Mouse (Mus musculus) forebrain, embryonic 13.5 days (tissue): ENCODE results near the gene Cyp11a1. TPM values are rescaled to one million over a fixed set of nuclear protein-coding genes. Genes with fewer than 3 reads are reported as not detected.

Source experiments
- ATAC-seq: fragments of 200-750 bp; cut with Nextera tagmentation; 2 replicates; pipeline ENCODE4 v1.8.0; 2017
- H3K27ac ChIP-seq: fragments of 300-500 bp; sonication (generic); 2 replicates; pipeline ENCODE4 v1.5.1; 2015; ENCODE audit warnings: inconsistent platforms, mild to moderate bottlenecking, moderate library complexity
- H3K27me3 ChIP-seq: fragments of 300-500 bp; sonication (generic); 2 replicates; pipeline ENCODE4 v1.6.1; 2015; ENCODE audit warnings: mild to moderate bottlenecking, inconsistent platforms
- H3K36me3 ChIP-seq: fragments of 300-500 bp; sonication (generic); 2 replicates; pipeline ENCODE4 v1.6.1; 2015; ENCODE audit warnings: mild to moderate bottlenecking, inconsistent platforms; ENCODE audit not compliant: poor library complexity, severe bottlenecking
- H3K4me1 ChIP-seq: fragments of 300-500 bp; sonication (generic); 2 replicates; pipeline ENCODE4 v1.6.1; 2015; ENCODE audit warnings: inconsistent platforms
- H3K4me2 ChIP-seq: fragments of 300-500 bp; sonication (generic); 2 replicates; pipeline ENCODE4 v1.6.1; 2015; ENCODE audit warnings: inconsistent platforms, mild to moderate bottlenecking, moderate library complexity
- H3K4me3 ChIP-seq: fragments of 300-500 bp; sonication (generic); 2 replicates; pipeline ENCODE4 v1.5.1; 2015; ENCODE audit warnings: mild to moderate bottlenecking, inconsistent platforms
- H3K9ac ChIP-seq: fragments of 300-500 bp; sonication (generic); 2 replicates; pipeline ENCODE4 v1.6.1; 2015; ENCODE audit warnings: mild to moderate bottlenecking, inconsistent platforms
- H3K9me3 ChIP-seq: fragments of 300-500 bp; sonication (generic); replicated peaks from 2 replicates; pipeline ENCODE4 v1.6.1; 2016; ENCODE audit warnings: inconsistent platforms
- WGBS: fragments of 180-500 bp; shearing (Covaris S2); methylation state at CpG from one replicate; pipeline ENCODE4 v1.1.7; 2015; 5-methylcytosine and 5-hydroxymethylcytosine counted together
- polyA plus RNA-seq: library from polyadenylated mRNA; unstranded; fragments of >200 nt; fragmentation: Nextera tagmentation; extraction: Ambion mirVana; gene quantifications from 2 replicates; pipeline ENCODE4 v1.2.1, GENCODE M21; 2015

The Cyp11a1 gene
- polyA plus RNA-seq, 1 experiment from 2014 or later = 0.23 TPM

GRCm38 (mm10) chr9:58038500-58039168 lies 32.4 kb downstream of the Cyp11a1 start:
- Histone ChIP-seq H3K4me3 (no peak overlapping the region), H3K4me1 (peaks cover 57% of the 10 kb centered on the region), H3K36me3 (no peaks in the 10 kb centered on the region), H3K4me2 (no peak overlapping the region), H3K9me3 (no peaks in the 10 kb centered on the region), H3K9ac (no peak overlapping the region), H3K27ac (peak overlapping the region; percentile 57), H3K27me3 (peaks cover 6% of the 10 kb centered on the region; the same call in 1 of the 2 replicates)
- 20% methylated on average over 19 of the region's 19 CpGs for WGBS
- peak; percentile 87 for ATAC-seq

- H3K9ac ChIP-seq = peak overlapping the region; percentile 34; the same call in 1 of the 2 replicates
- WGBS = 4% methylated on average over 4 of the region's 4 CpGs
- H3K27ac ChIP-seq = peak overlapping the region; percentile 78
- no peaks in the 10 kb centered on the region for H3K36me3 ChIP-seq
- H3K4me2 ChIP-seq = no peak overlapping the region
- H3K4me3 ChIP-seq = no peak overlapping the region
- peak; percentile 25 for ATAC-seq
- H3K4me1 ChIP-seq = peaks cover 81% of the 10 kb centered on the region
- H3K9me3 ChIP-seq = no peaks in the 10 kb centered on the region
- peaks cover 6% of the 10 kb centered on the region; the same call in 1 of the 2 replicates for H3K27me3 ChIP-seq
These were observed 34.8 kb downstream of the Cyp11a1 start for GRCm38 (mm10) chr9:58040977-58041376.

GRCm38 (mm10) chr9:58042391-58042790 lies 36.2 kb downstream of the Cyp11a1 start:
- Histone ChIP-seq H3K9me3 (no peaks in the 10 kb centered on the region), H3K36me3 (no peaks in the 10 kb centered on the region), H3K4me3 (no peak overlapping the region), H3K4me2 (no peak overlapping the region), H3K9ac (peak overlapping the region; percentile 23; the same call in 1 of the 2 replicates), H3K4me1 (peaks cover 95% of the 10 kb centered on the region), H3K27ac (peak overlapping the region; percentile 78), H3K27me3 (peaks cover 6% of the 10 kb centered on the region; the same call in 1 of the 2 replicates)
- 12% methylated on average over 10 of the region's 10 CpGs for WGBS
- ATAC-seq = no peak

GRCm38 (mm10) chr9:58043496-58044017 lies 37.3 kb downstream of the Cyp11a1 start:
- Histone ChIP-seq H3K9ac (no peak overlapping the region), H3K4me3 (no peak overlapping the region), H3K36me3 (no peaks in the 10 kb centered on the region), H3K4me1 (peaks cover 99% of the 10 kb centered on the region), H3K9me3 (no peaks in the 10 kb centered on the region), H3K4me2 (no peak overlapping the region), H3K27me3 (no peaks in the 10 kb centered on the region), H3K27ac (peak overlapping the region; percentile 98)
- ATAC-seq = no peak
- WGBS = 72% methylated on average over 10 of the region's 10 CpGs

GRCm38 (mm10) chr9:58044828-58045227 lies 38.6 kb downstream of the Cyp11a1 start:
- ATAC-seq = peak; percentile 36; the same call in 1 of the 2 replicates
- Histone ChIP-seq H3K27ac (peak overlapping the region; percentile 98), H3K4me3 (no peak overlapping the region), H3K9ac (0 out of 2 replicates have a peak overlapping the region, but pooled peaks have one; percentile 10), H3K4me2 (0 out of 2 replicates have a peak overlapping the region, but pooled peaks have one; percentile 1), H3K27me3 (no peaks in the 10 kb centered on the region), H3K9me3 (no peaks in the 10 kb centered on the region), H3K4me1 (peaks cover 99% of the 10 kb centered on the region), H3K36me3 (no peaks in the 10 kb centered on the region)
- WGBS = 6% methylated on average over 10 of the region's 10 CpGs

GRCm38 (mm10) chr9:58045646-58046045 lies 39.4 kb downstream of the Cyp11a1 start:
- H3K36me3 ChIP-seq = no peaks in the 10 kb centered on the region
- H3K9ac ChIP-seq = peak overlapping the region; percentile 27; the same call in 1 of the 2 replicates
- ATAC-seq = no peak

GRCm38 (mm10) chr9:58047061-58047460 lies 40.9 kb downstream of the Cyp11a1 start:
- Histone ChIP-seq H3K9me3 (no peaks in the 10 kb centered on the region), H3K9ac (no peak overlapping the region), H3K27me3 (no peaks in the 10 kb centered on the region), H3K4me3 (no peak overlapping the region), H3K4me2 (no peak overlapping the region), H3K27ac (peak overlapping the region; percentile 98; the same call in 1 of the 2 replicates), H3K36me3 (no peaks in the 10 kb centered on the region), H3K4me1 (peaks cover 96% of the 10 kb centered on the region)
- no peak for ATAC-seq
- WGBS = 87% methylated on average over 10 of the region's 10 CpGs

More at GRCm38 (mm10) chr9:58045646-58046045, 39.4 kb downstream of the Cyp11a1 start:
- H3K4me2 ChIP-seq = no peak overlapping the region
- peaks cover 98% of the 10 kb centered on the region for H3K4me1 ChIP-seq
- no peaks in the 10 kb centered on the region for H3K27me3 ChIP-seq
- H3K27ac ChIP-seq = peak overlapping the region; percentile 98
- WGBS = 7% methylated on average over 4 of the region's 4 CpGs
- H3K9me3 ChIP-seq = no peaks in the 10 kb centered on the region
- H3K4me3 ChIP-seq = no peak overlapping the region

- under 1% methylated on average over 6 of the region's 6 CpGs for WGBS
- peak; percentile 66 for ATAC-seq
- H3K36me3 ChIP-seq = no peaks in the 10 kb centered on the region
- H3K27ac ChIP-seq = peak overlapping the region; percentile 98
- peak overlapping the region; percentile 40 for H3K4me2 ChIP-seq
- H3K4me1 ChIP-seq = peaks cover 96% of the 10 kb centered on the region
- H3K4me3 ChIP-seq = no peak overlapping the region
- no peaks in the 10 kb centered on the region for H3K9me3 ChIP-seq
- no peaks in the 10 kb centered on the region for H3K27me3 ChIP-seq
- peak overlapping the region; percentile 53 for H3K9ac ChIP-seq
These were observed 42.4 kb downstream of the Cyp11a1 start for GRCm38 (mm10) chr9:58048621-58049020.

GRCm38 (mm10) chr9:58049186-58049585 lies 43.0 kb downstream of the Cyp11a1 start:
- H3K9ac ChIP-seq = peak overlapping the region; percentile 53

GRCm38 (mm10) chr9:58049861-58050260 lies 43.6 kb downstream of the Cyp11a1 start:
- H3K9me3 ChIP-seq = no peaks in the 10 kb centered on the region
- H3K4me3 ChIP-seq = no peak overlapping the region
- no peaks in the 10 kb centered on the region for H3K36me3 ChIP-seq
- H3K9ac ChIP-seq = 0 out of 2 replicates have a peak overlapping the region, but pooled peaks have one; percentile 53
- WGBS = 74% methylated on average over 7 of the region's 7 CpGs
- peak overlapping the region; percentile 98 for H3K27ac ChIP-seq
- H3K4me2 ChIP-seq = no peak overlapping the region
- peaks cover 96% of the 10 kb centered on the region for H3K4me1 ChIP-seq
- no peaks in the 10 kb centered on the region for H3K27me3 ChIP-seq
- ATAC-seq = no peak

More at GRCm38 (mm10) chr9:58049186-58049585, 43.0 kb downstream of the Cyp11a1 start:
- Histone ChIP-seq H3K4me1 (peaks cover 96% of the 10 kb centered on the region), H3K4me3 (no peak overlapping the region), H3K4me2 (peak overlapping the region; percentile 40), H3K27ac (peak overlapping the region; percentile 98), H3K9me3 (no peaks in the 10 kb centered on the region), H3K27me3 (no peaks in the 10 kb centered on the region), H3K36me3 (no peaks in the 10 kb centered on the region)
- WGBS = 7% methylated on average over 6 of the region's 6 CpGs
- peak; percentile 14; the same call in 1 of the 2 replicates for ATAC-seq

GRCm38 (mm10) chr9:58051937-58052336 lies 45.7 kb downstream of the Cyp11a1 start:
- Histone ChIP-seq H3K4me1 (peaks cover 92% of the 10 kb centered on the region), H3K9ac (peak overlapping the region; percentile 16), H3K27ac (peak overlapping the region; percentile 76), H3K4me2 (no peak overlapping the region), H3K27me3 (no peaks in the 10 kb centered on the region), H3K36me3 (no peaks in the 10 kb centered on the region), H3K4me3 (no peak overlapping the region), H3K9me3 (no peaks in the 10 kb centered on the region)
- WGBS = 32% methylated on average over 5 of the region's 5 CpGs
- ATAC-seq = no peak

- Histone ChIP-seq H3K36me3 (no peaks in the 10 kb centered on the region), H3K9ac (no peak overlapping the region; the same call in 1 of the 2 replicates), H3K27ac (peak overlapping the region; percentile 76), H3K4me1 (peaks cover 80% of the 10 kb centered on the region), H3K9me3 (no peaks in the 10 kb centered on the region), H3K4me2 (no peak overlapping the region), H3K4me3 (no peak overlapping the region), H3K27me3 (no peaks in the 10 kb centered on the region)
- 15% methylated on average over 3 of the region's 3 CpGs for WGBS
- ATAC-seq = peak; percentile 39; the same call in 1 of the 2 replicates
These were observed 46.9 kb downstream of the Cyp11a1 start for GRCm38 (mm10) chr9:58053102-58053501.
